Mouse (Mus musculus): Measurements from ENCODE around the gene Dnaaf5.
A peak's percentile ranks its signal among the peaks of the same experiment; 100 is the strongest.

Dnaaf5 gene

GRCm38 (mm10) chr5:139140589-139140988 is 9.4 kb upstream of the Dnaaf5 start:
- no peak for DNase-seq (ENCODE audit: extremely low read depth, low read depth, low spot score)

GRCm38 (mm10) chr5:139141326-139141725 is 8.7 kb upstream of the Dnaaf5 start:
- DNase-seq (ENCODE audit: extremely low read depth, low read depth, low spot score) = no peak

GRCm38 (mm10) chr5:139143890-139144289 is 6.1 kb upstream of the Dnaaf5 start:
- DNase-seq (ENCODE audit: extremely low read depth, low read depth, low spot score) = peak; percentile 19

- DNase-seq (ENCODE audit: extremely low read depth, low read depth, low spot score) = no peak
Observed at GRCm38 (mm10) chr5:139145726-139146125, 4.3 kb upstream of the Dnaaf5 start.

- DNase-seq (ENCODE audit: extremely low read depth, low read depth, low spot score) = no peak
Observed at GRCm38 (mm10) chr5:139146476-139147075, 3.4 kb upstream of the Dnaaf5 start.

- DNase-seq (ENCODE audit: extremely low read depth, low read depth, low spot score) = no peak
Observed at GRCm38 (mm10) chr5:139147178-139148078, 2.6 kb upstream of the Dnaaf5 start.

- peak; percentile 23 for DNase-seq (ENCODE audit: extremely low read depth, low read depth, low spot score)
Observed at GRCm38 (mm10) chr5:139149006-139149672, 884 bp upstream of the Dnaaf5 start.

GRCm38 (mm10) chr5:139150603-139151031 is 594 bp downstream of the Dnaaf5 start:
- DNase-seq (ENCODE audit: extremely low read depth, low read depth, low spot score) = no peak

GRCm38 (mm10) chr5:139160899-139161298 is 10.9 kb downstream of the Dnaaf5 start:
- DNase-seq (ENCODE audit: extremely low read depth, low read depth, low spot score) = no peak

GRCm38 (mm10) chr5:139161632-139162031 is 11.6 kb downstream of the Dnaaf5 start:
- no peak for DNase-seq (ENCODE audit: extremely low read depth, low read depth, low spot score)

GRCm38 (mm10) chr5:139166781-139167361 is 16.8 kb downstream of the Dnaaf5 start:
- no peak for DNase-seq (ENCODE audit: extremely low read depth, low read depth, low spot score)

- no peak for DNase-seq (ENCODE audit: extremely low read depth, low read depth, low spot score)
Observed at GRCm38 (mm10) chr5:139167548-139167947, 17.5 kb downstream of the Dnaaf5 start.

- DNase-seq (ENCODE audit: extremely low read depth, low read depth, low spot score) = no peak
Observed at GRCm38 (mm10) chr5:139171929-139172328, 21.9 kb downstream of the Dnaaf5 start.

- no peak for DNase-seq (ENCODE audit: extremely low read depth, low read depth, low spot score)
Observed at GRCm38 (mm10) chr5:139174141-139174540, 24.1 kb downstream of the Dnaaf5 start.

GRCm38 (mm10) chr5:139174556-139175547 is 24.8 kb downstream of the Dnaaf5 start:
- DNase-seq (ENCODE audit: extremely low read depth, low read depth, low spot score) = peak; percentile 50

GRCm38 (mm10) chr5:139178895-139179631 is 29.0 kb downstream of the Dnaaf5 start:
- DNase-seq (ENCODE audit: extremely low read depth, low read depth, low spot score) = no peak

GRCm38 (mm10) chr5:139183131-139183530 is 33.1 kb downstream of the Dnaaf5 start:
- DNase-seq (ENCODE audit: extremely low read depth, low read depth, low spot score) = no peak

- DNase-seq (ENCODE audit: extremely low read depth, low read depth, low spot score) = no peak
Observed at GRCm38 (mm10) chr5:139183601-139184000, 33.6 kb downstream of the Dnaaf5 start.

- no peak for DNase-seq (ENCODE audit: extremely low read depth, low read depth, low spot score)
Observed at GRCm38 (mm10) chr5:139184897-139185296, 34.9 kb downstream of the Dnaaf5 start.

All from fat pad, adult 2 months (tissue).